Mouse (Mus musculus) brain, embryonic 14.5 days (tissue): Measurements from ENCODE around the gene Prpf31. TPM values are rescaled to one million over a fixed set of nuclear protein-coding genes. Genes with fewer than 3 reads are reported as not detected.

Source experiments
- DNase-seq: peaks from one replicate; pipeline ENCODE4 v3.0.0-alpha.2; 2011; ENCODE audit warnings: low read depth
- CTCF ChIP-seq: fragments of 200-500 bp; IDR thresholded peaks from 2 replicates; pipeline ENCODE4 v1.5.1; 2012; ENCODE audit warnings: inconsistent platforms, mild to moderate bottlenecking, moderate library complexity, borderline replicate concordance; ENCODE audit not compliant: insufficient read depth, insufficient read length; ENCODE audit errors: extremely low read depth
- POLR2A ChIP-seq: fragments of 200-500 bp; IDR thresholded peaks from 2 replicates; pipeline ENCODE4 v1.6.1; 2012; ENCODE audit warnings: mild to moderate bottlenecking, inconsistent platforms, borderline replicate concordance; ENCODE audit not compliant: poor library complexity, insufficient read depth, insufficient read length, severe bottlenecking; ENCODE audit errors: extremely low read depth
- polyA plus RNA-seq: library from polyadenylated mRNA; depleted of rRNA; stranded (reverse); fragments of >200 nt; gene quantifications from 2 replicates; pipeline ENCODE4 v1.2.3, GENCODE M21; 2012; rRNA removed

The Prpf31 gene
- polyA plus RNA-seq, 1 experiment: 68.2 TPM

DNA sequence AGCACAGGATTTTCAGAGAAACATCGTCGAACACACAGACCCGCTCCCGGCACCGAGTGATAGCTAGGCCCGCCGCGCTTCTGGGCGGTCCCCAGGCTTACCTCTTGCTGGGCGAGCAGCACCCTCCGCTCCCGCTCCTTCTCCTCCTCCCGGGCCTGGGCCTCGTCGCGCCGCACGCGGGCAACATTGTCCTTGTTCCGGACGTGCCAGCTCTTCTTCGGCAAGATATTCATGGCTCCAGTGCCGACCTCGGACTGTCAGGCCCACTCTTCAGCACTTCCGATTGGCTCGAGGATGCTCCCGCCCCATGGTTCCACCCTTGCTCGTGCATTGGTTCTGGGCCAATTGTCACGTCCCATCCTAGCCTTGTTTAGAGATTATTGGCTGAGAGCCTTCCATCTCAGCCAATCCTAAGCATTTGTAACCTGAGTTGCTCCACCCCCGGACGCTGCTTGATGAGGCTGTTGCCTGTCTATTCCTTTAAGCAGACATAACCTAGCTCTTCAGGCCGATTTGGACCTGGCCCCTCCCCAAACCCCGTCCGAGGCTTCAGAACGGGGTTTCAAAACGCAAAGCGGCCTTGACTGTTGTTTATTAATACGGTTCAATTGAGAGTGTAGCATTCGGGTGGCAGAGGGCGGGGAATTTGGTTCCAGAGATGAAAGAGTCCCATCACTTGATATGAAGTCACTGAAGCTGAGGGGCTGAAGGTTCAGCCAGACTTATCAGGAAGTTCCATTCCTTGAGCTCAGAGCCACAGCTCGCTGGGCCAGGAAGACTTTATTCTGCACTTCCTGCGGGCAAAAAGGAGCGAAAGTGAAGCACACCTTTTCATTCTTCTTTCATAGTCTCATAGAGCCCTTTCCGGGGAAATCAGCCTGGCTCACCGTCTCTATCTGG is 35.7 kb downstream of the Prpf31 start, which contains the start of gene Leng1:
Gene Leng1 (minus strand): TSS at position 626 of the 900 bp plus-strand sequence.
- TF ChIP-seq CTCF: no peak
- peak; percentile 48; the same call in 1 of the 2 replicates for TF ChIP-seq POLR2A

DNA sequence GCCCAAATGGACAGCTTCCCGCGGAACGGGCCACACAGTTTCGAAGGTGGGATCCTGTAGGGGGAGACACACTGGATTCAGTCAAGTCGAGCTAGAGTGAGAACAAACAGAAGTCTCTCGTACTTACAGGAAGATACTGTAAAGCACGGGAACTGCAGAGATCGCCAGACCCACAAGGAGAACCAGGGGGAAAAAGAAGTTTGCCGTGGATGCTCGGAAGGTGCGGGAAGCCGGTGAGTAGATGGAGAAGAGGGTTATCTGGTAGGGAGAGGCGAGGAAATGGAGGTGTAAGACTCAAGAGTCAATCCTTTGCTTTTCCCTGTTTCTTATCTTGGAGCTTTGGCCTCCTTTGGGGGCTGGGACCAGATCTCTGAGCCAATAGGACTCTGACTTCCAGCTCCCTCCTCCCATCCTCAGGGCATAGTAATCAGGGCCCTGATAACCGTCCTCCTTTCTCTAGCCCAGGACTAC is 37.2 kb downstream of the Prpf31 start:
- peak; percentile 5; the same call in 1 of the 2 replicates for TF ChIP-seq CTCF
- TF ChIP-seq POLR2A: no peak
- no peak for DNase-seq

More for the DNA sequence above, 35.7 kb downstream of the Prpf31 start, which contains the start of gene Leng1:
- DNase-seq: peak; percentile 99

DNA sequence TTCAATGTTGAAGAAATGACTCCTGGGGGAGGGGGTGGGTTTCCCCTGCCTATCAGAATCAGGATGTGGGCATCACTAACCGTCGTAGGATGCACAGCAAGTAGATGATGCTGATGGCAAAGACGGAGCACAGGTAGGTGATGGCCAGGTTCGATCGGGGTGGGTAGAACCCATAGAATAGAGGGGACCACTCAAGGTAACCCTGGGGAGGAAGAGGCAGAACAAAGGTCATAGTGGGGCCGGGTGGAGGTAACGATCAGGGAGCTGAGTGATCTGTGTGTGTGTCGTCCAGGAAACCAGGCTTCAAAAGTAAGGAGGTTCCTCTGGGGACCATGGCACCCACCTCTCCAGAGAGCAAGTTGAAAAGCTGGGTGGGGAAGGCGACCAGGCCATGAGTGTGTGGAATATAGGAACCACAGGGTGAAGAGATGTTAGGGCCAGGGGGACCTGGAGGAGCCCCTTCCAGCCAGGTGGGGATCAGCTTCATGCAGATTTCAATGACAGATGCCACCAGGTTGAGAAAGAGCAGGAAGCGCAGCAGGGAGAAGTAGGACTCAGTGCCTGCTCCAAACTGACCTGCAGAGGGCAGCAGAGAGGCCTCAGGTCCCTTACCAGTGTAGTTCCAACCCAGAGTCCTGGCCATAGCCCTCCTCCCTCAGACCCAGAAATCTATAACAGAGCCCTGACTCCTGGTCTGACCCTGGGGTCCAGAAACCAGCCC is 44.9 kb downstream of the Prpf31 start:
- peak; percentile 86 for DNase-seq
- TF ChIP-seq CTCF: peak; percentile 99
- no peak for TF ChIP-seq POLR2A

DNA sequence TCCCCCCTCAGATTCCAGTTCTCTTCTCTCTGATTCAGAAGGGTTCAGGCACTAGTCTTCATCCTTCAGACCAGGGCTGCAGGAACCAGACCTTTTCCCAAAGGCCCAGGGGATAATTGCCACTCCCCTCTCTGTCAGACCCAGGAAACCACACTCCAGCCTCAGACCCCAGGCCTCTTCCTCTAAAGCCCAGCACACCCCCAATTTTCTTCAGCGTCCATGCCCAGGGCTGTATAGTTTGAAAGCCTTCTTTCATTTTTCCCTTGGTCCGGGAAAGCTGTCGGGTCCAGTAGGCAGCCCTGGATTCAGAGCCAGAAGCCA is 45.4 kb downstream of the Prpf31 start:
- DNase-seq: no peak
- TF ChIP-seq POLR2A: no peak
- TF ChIP-seq CTCF: no peak

DNA sequence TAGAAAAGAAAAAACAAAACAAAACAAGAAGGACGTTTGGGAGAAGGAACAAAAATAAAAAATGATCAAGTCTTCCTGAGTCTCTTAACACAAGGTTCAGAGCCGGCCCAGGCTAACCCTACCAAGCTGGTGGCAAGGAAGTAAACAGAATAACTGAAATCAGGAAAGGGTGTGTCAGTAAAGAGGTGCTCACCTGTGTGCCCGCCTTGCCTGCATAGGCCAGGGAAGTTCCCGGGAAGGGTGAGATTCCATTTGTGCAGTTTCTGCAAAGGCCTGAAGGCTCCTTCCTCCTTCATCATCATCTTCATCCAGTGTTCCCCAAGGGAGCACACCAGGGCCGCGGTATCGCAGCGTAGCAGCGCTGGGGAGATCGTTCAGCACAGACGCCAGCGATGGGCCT is 46.6 kb downstream of the Prpf31 start:
- TF ChIP-seq CTCF: no peak
- TF ChIP-seq POLR2A: no peak

DNA sequence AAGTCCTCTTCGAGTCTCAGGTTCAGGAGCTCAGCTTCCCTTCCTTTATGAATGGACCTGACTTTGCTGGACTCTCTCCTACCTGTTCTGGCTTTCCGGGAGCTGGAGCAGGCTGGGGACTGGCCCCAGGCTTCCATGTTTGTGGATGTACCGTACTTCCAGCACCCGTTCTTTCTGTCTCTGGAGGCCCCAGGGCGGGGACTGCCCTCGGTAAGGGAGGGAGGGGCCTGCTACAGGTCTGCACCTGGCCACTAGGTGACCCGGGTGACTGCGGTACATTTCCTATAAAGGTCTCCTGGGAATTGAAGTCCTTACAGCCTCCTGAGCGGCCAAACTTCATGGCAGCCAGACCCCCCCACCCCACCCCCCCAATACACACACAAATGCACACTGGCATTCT is 47.6 kb downstream of the Prpf31 start, which contains the start of gene Tmc4:
Gene Tmc4 (minus strand): TSS at position 212 of the 400 bp plus-strand sequence.
- DNase-seq: no peak
- TF ChIP-seq POLR2A (no peak), CTCF (no peak)

More for the DNA sequence above, 46.6 kb downstream of the Prpf31 start:
- DNase-seq: no peak

DNA sequence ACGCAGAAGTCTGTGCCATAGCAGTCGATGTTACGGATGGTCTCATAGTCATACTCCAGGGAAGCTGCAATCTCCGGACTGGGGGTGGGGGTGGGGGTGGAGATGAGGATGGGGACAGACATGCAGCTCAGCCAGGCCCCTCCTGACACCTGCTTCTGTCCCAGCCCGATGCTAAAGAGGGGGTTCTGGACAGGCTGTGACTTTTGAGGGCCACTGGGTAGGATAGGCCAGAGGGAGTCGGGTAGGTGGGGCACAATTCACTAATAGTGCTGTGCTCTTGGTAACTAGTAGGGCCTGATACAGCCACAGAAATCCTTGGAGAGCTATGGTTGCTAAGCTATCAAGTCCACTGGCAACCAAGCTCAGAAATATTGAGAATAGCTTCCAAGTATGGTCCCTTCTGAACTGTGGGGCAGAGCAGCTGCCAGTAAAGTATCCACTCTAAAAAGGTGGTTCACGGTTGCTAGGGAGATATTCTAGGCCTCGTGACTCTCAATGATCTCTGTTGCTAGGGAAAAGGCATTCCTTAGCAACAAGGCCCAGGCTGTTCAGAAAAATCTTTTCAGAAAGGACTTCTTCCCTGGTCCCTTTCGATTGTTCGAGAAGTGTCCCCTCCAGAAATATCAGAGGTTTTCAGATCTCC is 54.2 kb downstream of the Prpf31 start:
- TF ChIP-seq POLR2A: no peak
- no peak for TF ChIP-seq CTCF
- peak; percentile 80 for DNase-seq

DNA sequence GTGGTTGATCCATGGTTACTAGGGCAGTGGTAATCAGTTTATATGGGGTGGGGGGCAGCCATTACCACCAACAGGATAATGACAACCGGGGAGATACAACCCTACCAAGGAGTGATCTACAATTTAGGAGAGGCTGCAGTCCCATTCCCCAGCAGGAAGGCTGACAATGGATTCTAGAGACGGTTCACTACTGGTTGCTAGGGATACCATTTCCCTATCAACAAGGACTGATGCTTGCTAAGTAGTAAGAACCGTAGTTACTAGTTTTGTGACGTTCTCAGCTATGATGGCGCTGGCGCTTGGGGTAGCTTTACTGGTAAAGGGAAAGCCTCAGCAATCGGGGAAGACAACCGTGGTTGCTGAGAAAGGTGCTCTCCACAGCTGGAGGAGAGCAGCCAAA is 54.9 kb downstream of the Prpf31 start:
- TF ChIP-seq CTCF: no peak
- no peak for TF ChIP-seq POLR2A
- no peak for DNase-seq

DNA sequence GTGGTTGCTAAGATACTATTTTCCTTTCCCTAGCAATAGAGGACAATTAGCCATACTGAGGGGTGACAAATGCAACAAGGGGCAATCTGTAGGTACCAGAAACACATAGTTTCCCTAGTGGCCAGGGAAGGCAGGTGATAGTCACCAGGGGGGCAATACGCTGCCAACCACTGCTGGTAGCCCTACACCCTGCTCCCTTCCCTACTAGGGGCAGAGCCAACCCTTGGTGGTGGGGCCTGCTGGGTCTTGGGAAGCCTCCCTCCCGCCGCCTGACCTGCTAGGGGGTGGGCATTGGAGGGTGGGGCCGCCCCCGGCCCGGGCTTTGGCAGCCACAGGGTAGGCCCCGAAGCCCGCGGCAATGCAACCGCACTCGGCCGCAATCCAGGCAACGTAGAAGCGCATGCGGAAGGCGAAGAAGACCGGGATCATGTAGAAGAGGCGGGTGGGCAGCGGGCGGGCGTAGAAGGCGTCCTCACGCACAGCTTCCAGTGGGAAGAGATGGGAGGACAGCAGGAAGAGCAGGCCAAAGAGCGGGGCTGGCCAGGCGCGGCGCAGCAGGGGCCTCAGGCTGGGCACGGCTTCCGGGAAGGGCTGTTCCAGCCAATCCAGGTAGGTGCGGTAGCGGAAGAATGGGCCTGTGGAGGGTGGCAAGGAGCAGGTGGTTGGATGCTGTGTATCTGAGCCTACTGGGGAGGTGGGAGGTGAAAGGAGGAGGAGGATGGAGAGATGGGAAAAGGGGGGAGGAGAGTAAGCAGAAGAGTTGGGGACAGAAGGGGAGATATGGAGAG is 55.8 kb downstream of the Prpf31 start:
- DNase-seq: no peak

DNA sequence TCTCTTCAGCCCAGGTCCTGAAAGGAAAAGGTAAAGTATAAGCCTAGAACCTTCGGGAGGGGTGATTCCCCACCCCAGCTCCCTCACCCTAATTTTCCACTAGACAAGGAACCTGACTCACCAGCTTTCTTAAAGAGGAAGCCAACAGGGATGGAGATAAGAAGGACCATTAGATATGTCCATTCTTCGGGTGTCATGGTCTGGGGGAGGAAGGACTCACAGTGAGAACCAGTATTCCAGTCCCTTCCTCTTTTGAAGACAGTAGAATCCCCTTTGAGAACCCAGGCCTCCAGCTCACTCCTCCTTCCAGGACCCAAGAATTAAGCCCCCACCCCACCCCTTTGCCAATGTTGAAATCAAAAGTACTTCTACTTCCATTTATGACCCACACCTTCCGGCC is 62.1 kb downstream of the Prpf31 start:
- TF ChIP-seq CTCF: no peak
- no peak for TF ChIP-seq POLR2A
- DNase-seq: no peak

More for the DNA sequence above, 55.8 kb downstream of the Prpf31 start:
- TF ChIP-seq POLR2A (no peak), CTCF (no peak)

Other genes with a start within 250 kb of the Prpf31 start
- 22.4 and 26.3 TPM in 2 replicates for gene Cacng8, start 239.3 kb upstream of the Prpf31 start, polyA plus RNA-seq
- 0.16 and 0.18 TPM in 2 replicates for gene Cacng6, start 205.8 kb upstream of the Prpf31 start, polyA plus RNA-seq
- 0.10 TPM in 1 of 2 replicates, not detected in the other for gene Tarm1, start 127.4 kb upstream of the Prpf31 start, polyA plus RNA-seq
- gene Oscar, start 13.8 kb upstream of the Prpf31 start, polyA plus RNA-seq: 1.7 and 1.8 TPM in 2 replicates
- 198 and 266 TPM in 2 replicates for gene Ndufa3, start 12.6 kb upstream of the Prpf31 start, polyA plus RNA-seq
- gene Tfpt, start 56 bp upstream of the Prpf31 start, polyA plus RNA-seq: 26.1 and 27.6 TPM in 2 replicates
- gene Cnot3, start 15.3 kb downstream of the Prpf31 start, polyA plus RNA-seq: 64.9 and 80.1 TPM in 2 replicates
- gene Leng1, start 35.9 kb downstream of the Prpf31 start, polyA plus RNA-seq: 6.6 and 8.6 TPM in 2 replicates
- 13.7 and 14.1 TPM in 2 replicates for gene Tmc4, start 47.6 kb downstream of the Prpf31 start, polyA plus RNA-seq
- 190 and 235 TPM in 2 replicates for gene Tsen34, start 62.9 kb downstream of the Prpf31 start, polyA plus RNA-seq
- gene Mboat7, start 63.5 kb downstream of the Prpf31 start, polyA plus RNA-seq: 78.7 and 103 TPM in 2 replicates
- 2,419 and 2,655 TPM in 2 replicates for gene Rps9, start 74.0 kb downstream of the Prpf31 start, polyA plus RNA-seq
- 0.18 and 0.34 TPM in 2 replicates for gene Pirb, start 90.4 kb downstream of the Prpf31 start, polyA plus RNA-seq
- 0.03 TPM in 1 of 2 replicates, not detected in the other for gene Gm15448, start 195.7 kb downstream of the Prpf31 start, polyA plus RNA-seq
- gene Pira2, start 215.1 kb downstream of the Prpf31 start, polyA plus RNA-seq: not detected in 2 replicates